ENCODE assay signal across 16 mouse cellular contexts in genomic region chr14:122484458-122484843, GRCm38 (mm10). TPM values are rescaled to one million over a fixed set of nuclear protein-coding genes. Genes with fewer than 3 reads are reported as not detected.
DNase-seq lines count a peak whose midpoint lies in the region; ATAC-seq and TF ChIP-seq lines count a peak whose summit lies in the region.
"Had no signal": no experiment of that assay in that cellular context is flagged by ENCODE, and none has a peak within 500 bp of the region (broad histone marks: within the 10 kb centered on the region; RNA-seq: fewer than 3 reads in every experiment).

No protein-coding gene starts in this region.

- no peak for ATAC-seq in hindbrain, embryonic 13.5 days (ENCODE audit: low FRiP score)
- ATAC-seq in midbrain, embryonic 11.5 days (ENCODE audit: low FRiP score) = no peak
- ATAC-seq: inflammation-experienced regulatory T-cells, adult 6 months had no signal

- H3K4me2 ChIP-seq in hindbrain, embryonic 13.5 days = peak overlapping the region; percentile 52
- peak overlapping the region; percentile 62 for H3K4me2 ChIP-seq in midbrain, embryonic 11.5 days
- H3K4me2 ChIP-seq: heart, embryonic 13.5 days; liver, embryonic 13.5 days had no signal

- TF ChIP-seq POLR2A in cortical plate, adult 2 months (IDR thresholded peaks at IDR 0.05; ENCODE audit: extremely low read depth, insufficient read depth, low read length) = no peak
- no peak for TF ChIP-seq POLR2A in thymus, adult 2 months (IDR thresholded peaks at IDR 0.05; ENCODE audit: control insufficient read depth, extremely low read depth, insufficient read depth, low read length, poor library complexity)

- no peaks in the 10 kb centered on the region for H3K9me3 ChIP-seq in forebrain, embryonic 10.5 days
- no peaks in the 10 kb centered on the region for H3K9me3 ChIP-seq in hindbrain, embryonic 13.5 days
- H3K9me3 ChIP-seq in midbrain, embryonic 11.5 days (ENCODE audit: control insufficient read depth, low read length) = no peaks in the 10 kb centered on the region
- H3K9me3 ChIP-seq: heart, embryonic 13.5 days; liver, embryonic 13.5 days had no signal

- no peak for TF ChIP-seq CTCF in cortical plate, adult 2 months (IDR thresholded peaks at IDR 0.05; ENCODE audit: extremely low read depth, insufficient read depth, low read length)
- TF ChIP-seq CTCF in thymus, adult 2 months (IDR thresholded peaks at IDR 0.05; ENCODE audit: borderline replicate concordance, control insufficient read depth, extremely low read depth, insufficient read depth, low read length, poor library complexity) = no peak

- peak overlapping the region; percentile 44 for H3K9ac ChIP-seq in hindbrain, embryonic 13.5 days
- H3K9ac ChIP-seq in midbrain, embryonic 11.5 days (ENCODE audit: low read length) = no peak overlapping the region; the same call in 1 of the 2 replicates
- H3K9ac ChIP-seq: heart, embryonic 13.5 days; liver, embryonic 13.5 days had no signal

- H3K36me3 ChIP-seq in forebrain, embryonic 10.5 days (replicated peaks) = peaks cover 3% of the 10 kb centered on the region; the same call in 1 of the 2 replicates
- H3K36me3 ChIP-seq in hindbrain, embryonic 13.5 days = no peaks in the 10 kb centered on the region
- H3K36me3 ChIP-seq in midbrain, embryonic 11.5 days (ENCODE audit: control insufficient read depth, insufficient read depth, low read length) = no peaks in the 10 kb centered on the region
- no peaks in the 10 kb centered on the region for H3K36me3 ChIP-seq in thymus, adult 2 months (ENCODE audit: control insufficient read depth, insufficient read depth, low read length)
- H3K36me3 ChIP-seq: heart, embryonic 13.5 days; liver, embryonic 13.5 days had no signal

- no peak for DNase-seq in forebrain, embryonic 10.5 days (ENCODE audit: extremely low spot score, low spot score)
- peak; percentile 81 for DNase-seq in midbrain, embryonic 11.5 days (ENCODE audit: low spot score, missing footprints)
- no peak for DNase-seq in urinary bladder, postnatal 4 days (ENCODE audit: low spot score in 2 of 2)
- no peak for DNase-seq in thymus, adult 2 months
- no peak for DNase-seq in kidney, postnatal 14 days
- no peak for DNase-seq in thymus, postnatal 0 days (ENCODE audit: low spot score)
- DNase-seq: adrenal gland, adult 2 months; kidney, postnatal 10 days; layer of hippocampus, postnatal 36 days; liver, embryonic 13.5 days had no signal

- H3K4me3 ChIP-seq in cortical plate, adult 2 months (ENCODE audit: insufficient read depth, low read length) = no peak overlapping the region
- H3K4me3 ChIP-seq in forebrain, embryonic 10.5 days = peak overlapping the region; percentile 86
- H3K4me3 ChIP-seq in hindbrain, embryonic 13.5 days = peak overlapping the region; percentile 15; the same call in 1 of the 2 replicates
- H3K4me3 ChIP-seq in midbrain, embryonic 11.5 days (ENCODE audit: low read depth, low read length) = peak overlapping the region; percentile 1; the same call in 1 of the 2 replicates
- H3K4me3 ChIP-seq in thymus, adult 2 months (ENCODE audit: control insufficient read depth, insufficient read depth, low read length) = no peak overlapping the region
- H3K4me3 ChIP-seq: heart, embryonic 13.5 days; liver, embryonic 13.5 days had no signal

- H3K27me3 ChIP-seq in forebrain, embryonic 10.5 days (ENCODE audit: poor library complexity, severe bottlenecking) = peaks cover 94% of the 10 kb centered on the region
- peaks cover 81% of the 10 kb centered on the region for H3K27me3 ChIP-seq in hindbrain, embryonic 13.5 days
- H3K27me3 ChIP-seq in midbrain, embryonic 11.5 days (ENCODE audit: control insufficient read depth, insufficient read depth, low read length) = peaks cover 62% of the 10 kb centered on the region
- H3K27me3 ChIP-seq in thymus, adult 2 months (ENCODE audit: control insufficient read depth, insufficient read depth, low read length) = peaks cover 34% of the 10 kb centered on the region
- H3K27me3 ChIP-seq: CH12.LX had no signal

- peak overlapping the region; percentile 70; the same call in 1 of the 2 replicates for H3K27ac ChIP-seq in cortical plate, adult 2 months (ENCODE audit: insufficient read depth, low read length)
- H3K27ac ChIP-seq in forebrain, embryonic 10.5 days = peak overlapping the region; percentile 99
- H3K27ac ChIP-seq in hindbrain, embryonic 13.5 days = peak overlapping the region; percentile 48; the same call in 1 of the 2 replicates
- no peak overlapping the region; the same call in 1 of the 2 replicates for H3K27ac ChIP-seq in midbrain, embryonic 11.5 days (ENCODE audit: low read depth, low read length)
- H3K27ac ChIP-seq in thymus, adult 2 months (ENCODE audit: control insufficient read depth, insufficient read depth, low read length) = no peak overlapping the region
- H3K27ac ChIP-seq: heart, embryonic 13.5 days; liver, embryonic 13.5 days had no signal

- 7% methylated on average over 4 of the region's 4 CpGs for WGBS in forebrain, embryonic 10.5 days
- WGBS in hindbrain, embryonic 13.5 days = 14% methylated on average over 4 of the region's 4 CpGs
- WGBS in midbrain, embryonic 11.5 days = 7% methylated on average over 4 of the region's 4 CpGs
- WGBS in thymus, adult 2 months = 25% methylated on average over 4 of the region's 4 CpGs

- no peaks in the 10 kb centered on the region for H3K4me1 ChIP-seq in cortical plate, adult 2 months (ENCODE audit: control insufficient read depth, insufficient read depth, low read length)
- H3K4me1 ChIP-seq in forebrain, embryonic 10.5 days = peaks cover 80% of the 10 kb centered on the region
- peaks cover 14% of the 10 kb centered on the region for H3K4me1 ChIP-seq in hindbrain, embryonic 13.5 days (replicated peaks)
- peaks cover 15% of the 10 kb centered on the region; the same call in 1 of the 2 replicates for H3K4me1 ChIP-seq in midbrain, embryonic 11.5 days (ENCODE audit: control insufficient read depth, insufficient read depth, low read length)
- no peaks in the 10 kb centered on the region for H3K4me1 ChIP-seq in thymus, adult 2 months (replicated peaks; ENCODE audit: control insufficient read depth, insufficient read depth, low read length)
- H3K4me1 ChIP-seq: heart, embryonic 13.5 days; liver, embryonic 13.5 days had no signal

RNA-seq across cellular contexts. Expression of gene Gm10837, which starts 5.9 kb away (rescaled TPM):
- 0.08 TPM in 1 of 2 replicates, not detected in the other for polyA plus RNA-seq in cortical plate, adult 2 months (2012; rRNA removed)
- 0.27 TPM in 1 of 2 replicates, not detected in the other for polyA plus RNA-seq in forebrain, embryonic 10.5 days (2016; fragmentation: Nextera tagmentation; extraction: Ambion mirVana)
- polyA plus RNA-seq in hindbrain, embryonic 13.5 days (2015; fragmentation: Nextera tagmentation; extraction: Ambion mirVana) = 0.41 and 0.74 TPM in 2 replicates
- 0.41 and 0.45 TPM in 2 replicates for polyA plus RNA-seq in midbrain, embryonic 11.5 days (2014; fragmentation: Nextera tagmentation; extraction: Ambion mirVana)
- not detected in 2 replicates for polyA plus RNA-seq in thymus, adult 2 months (2012; rRNA removed)
- polyA plus RNA-seq in thymus, postnatal 0 days (2015; fragmentation: Nextera tagmentation; extraction: Ambion mirVana) = not detected in 2 replicates
- polyA plus RNA-seq: adrenal gland, adult 2 months; liver, embryonic 13.5 days; spleen, adult 2 months had no signal

RNA-seq across cellular contexts. Expression of gene Zic2, which starts 9.2 kb away (rescaled TPM):
- 11.1 and 11.9 TPM in 2 replicates for polyA plus RNA-seq in cortical plate, adult 2 months (2012; rRNA removed)
- 7.0 and 7.3 TPM in 2 replicates for polyA plus RNA-seq in forebrain, embryonic 10.5 days (2016; fragmentation: Nextera tagmentation; extraction: Ambion mirVana)
- 9.3 and 13.7 TPM in 2 replicates for polyA plus RNA-seq in hindbrain, embryonic 13.5 days (2015; fragmentation: Nextera tagmentation; extraction: Ambion mirVana)
- polyA plus RNA-seq in midbrain, embryonic 11.5 days (2014; fragmentation: Nextera tagmentation; extraction: Ambion mirVana) = 5.8 and 6.3 TPM in 2 replicates
- not detected in 2 replicates for polyA plus RNA-seq in thymus, adult 2 months (2012; rRNA removed)
- not detected in 2 replicates for polyA plus RNA-seq in thymus, postnatal 0 days (2015; fragmentation: Nextera tagmentation; extraction: Ambion mirVana)
- polyA plus RNA-seq: heart, embryonic 13.5 days; inflammation-experienced regulatory T-cells, adult 6 months; liver, embryonic 13.5 days; spleen, adult 2 months had no signal

RNA-seq across cellular contexts. Expression of gene Zic5, which starts 19.0 kb away (rescaled TPM):
- 2.8 and 3.3 TPM in 2 replicates for polyA plus RNA-seq in cortical plate, adult 2 months (2012; rRNA removed)
- polyA plus RNA-seq in forebrain, embryonic 10.5 days (2016; fragmentation: Nextera tagmentation; extraction: Ambion mirVana) = 20.7 and 21.5 TPM in 2 replicates
- 10.9 and 13.9 TPM in 2 replicates for polyA plus RNA-seq in hindbrain, embryonic 13.5 days (2015; fragmentation: Nextera tagmentation; extraction: Ambion mirVana)
- polyA plus RNA-seq in midbrain, embryonic 11.5 days (2014; fragmentation: Nextera tagmentation; extraction: Ambion mirVana) = 14.6 and 15.8 TPM in 2 replicates
- polyA plus RNA-seq in thymus, adult 2 months (2012; rRNA removed) = not detected in 2 replicates
- polyA plus RNA-seq in thymus, postnatal 0 days (2015; fragmentation: Nextera tagmentation; extraction: Ambion mirVana) = not detected in 2 replicates
- polyA plus RNA-seq: heart, embryonic 13.5 days; spleen, adult 2 months had no signal

RNA-seq across cellular contexts. Expression of gene Gm5089, which starts 33.5 kb away (rescaled TPM):
- polyA plus RNA-seq in cortical plate, adult 2 months (2012; rRNA removed) = 0.13 and 0.17 TPM in 2 replicates
- 1.0 and 1.9 TPM in 2 replicates for polyA plus RNA-seq in forebrain, embryonic 10.5 days (2016; fragmentation: Nextera tagmentation; extraction: Ambion mirVana)
- polyA plus RNA-seq in hindbrain, embryonic 13.5 days (2015; fragmentation: Nextera tagmentation; extraction: Ambion mirVana) = 1.8 and 3.0 TPM in 2 replicates
- 0.62 and 0.64 TPM in 2 replicates for polyA plus RNA-seq in midbrain, embryonic 11.5 days (2014; fragmentation: Nextera tagmentation; extraction: Ambion mirVana)
- not detected in 2 replicates for polyA plus RNA-seq in thymus, adult 2 months (2012; rRNA removed)
- not detected in 2 replicates for polyA plus RNA-seq in thymus, postnatal 0 days (2015; fragmentation: Nextera tagmentation; extraction: Ambion mirVana)
- polyA plus RNA-seq: adrenal gland, adult 2 months; heart, embryonic 13.5 days; inflammation-experienced regulatory T-cells, adult 6 months; liver, embryonic 13.5 days; spleen, adult 2 months had no signal

RNA-seq across cellular contexts. Expression of gene Pcca, which starts 49.7 kb away (rescaled TPM):
- polyA plus RNA-seq in cortical plate, adult 2 months (2012; rRNA removed) = 34.9 and 39.2 TPM in 2 replicates
- 38.9 and 39.0 TPM in 2 replicates for polyA plus RNA-seq in forebrain, embryonic 10.5 days (2016; fragmentation: Nextera tagmentation; extraction: Ambion mirVana)
- polyA plus RNA-seq in hindbrain, embryonic 13.5 days (2015; fragmentation: Nextera tagmentation; extraction: Ambion mirVana) = 26.7 and 29.7 TPM in 2 replicates
- polyA plus RNA-seq in midbrain, embryonic 11.5 days (2014; fragmentation: Nextera tagmentation; extraction: Ambion mirVana) = 28.1 and 31.2 TPM in 2 replicates
- 7.2 and 7.9 TPM in 2 replicates for polyA plus RNA-seq in thymus, adult 2 months (2012; rRNA removed)
- 14.9 and 15.6 TPM in 2 replicates for polyA plus RNA-seq in thymus, postnatal 0 days (2015; fragmentation: Nextera tagmentation; extraction: Ambion mirVana)

Comparison
In these comparisons a context has a peak if more than half of its experiments do, and no peak if none do; other contexts are left out.
1. H3K27ac ChIP-seq: peak in cortical plate, adult 2 months (single experiment), forebrain, embryonic 10.5 days (single experiment) and hindbrain, embryonic 13.5 days (single experiment); none in midbrain, embryonic 11.5 days (single experiment) and thymus, adult 2 months (single experiment).
2. H3K4me3 ChIP-seq: peak in forebrain, embryonic 10.5 days (single experiment), hindbrain, embryonic 13.5 days (single experiment) and midbrain, embryonic 11.5 days (single experiment); none in cortical plate, adult 2 months (single experiment) and thymus, adult 2 months (single experiment).